Mouse (Mus musculus) 3134 (cell line): ENCODE measurements around the gene Rexo4.
A peak's percentile ranks its signal among the peaks of the same experiment; 100 is the strongest.

ENCODE experiments used
- DNase-seq: peaks from one replicate; pipeline ENCODE4 v3.0.0-alpha.2; 2011; ENCODE audit warnings: low spot score; ENCODE audit not compliant: insufficient read length; ENCODE audit errors: extremely low read depth

Gene Rexo4

GRCm38 (mm10) chr2:26963923-26964723, at the start of gene Rexo4:
TSS of gene Rexo4 (minus strand) at chr2:26964386.
- DNase-seq: peak; percentile 91

GRCm38 (mm10) chr2:27009714-27010244, 45.6 kb upstream of the Rexo4 start, which contains the start of gene Cacfd1:
TSS of gene Cacfd1 (plus strand) at chr2:27009926.
- peak; percentile 93 for DNase-seq

DNA sequence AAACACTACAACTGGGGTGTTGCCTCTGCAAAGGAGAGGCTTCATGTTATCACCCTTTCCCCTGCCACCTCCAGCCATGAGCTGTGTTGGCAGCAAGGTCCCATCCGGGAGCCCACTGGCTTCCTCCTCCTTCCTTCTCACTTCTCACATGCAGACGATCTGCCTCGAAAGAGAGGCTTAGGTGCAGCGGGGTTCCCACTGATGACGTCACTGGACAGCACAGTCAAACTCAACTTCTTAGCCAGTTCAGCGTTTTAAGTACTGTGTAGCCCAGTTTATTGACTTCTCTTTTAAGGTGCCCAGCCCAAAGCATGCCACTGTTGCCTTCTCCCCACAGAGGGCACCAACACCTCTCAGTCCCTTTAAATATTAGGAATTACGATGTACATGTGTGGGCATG, 43.5 kb upstream of the Rexo4 start:
- no peak for DNase-seq

GRCm38 (mm10) chr2:27006255-27006654, 42.1 kb upstream of the Rexo4 start:
- DNase-seq: no peak

- no peak for DNase-seq
Measured at GRCm38 (mm10) chr2:26997993-26998392, 33.8 kb upstream of the Rexo4 start.

DNA sequence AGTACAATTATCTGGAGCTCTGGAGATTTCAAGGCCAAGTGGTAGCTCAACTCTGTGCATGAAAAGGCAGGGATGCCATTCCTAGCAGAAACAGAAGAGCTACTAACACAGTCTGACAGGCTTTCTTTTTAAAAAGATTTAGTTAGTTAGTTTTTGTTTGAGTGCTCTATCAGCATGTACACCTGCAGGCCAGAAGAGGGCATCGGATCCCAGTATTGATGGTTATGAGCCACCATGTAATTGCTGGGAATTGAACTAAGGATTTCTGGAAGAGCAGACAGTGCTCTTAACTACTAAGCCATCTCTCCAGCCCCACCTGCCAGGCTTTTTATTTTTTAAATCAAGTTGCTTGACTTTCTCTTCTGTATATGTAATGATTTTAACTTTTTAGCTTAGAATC, 33.3 kb upstream of the Rexo4 start:
- no peak for DNase-seq

DNA sequence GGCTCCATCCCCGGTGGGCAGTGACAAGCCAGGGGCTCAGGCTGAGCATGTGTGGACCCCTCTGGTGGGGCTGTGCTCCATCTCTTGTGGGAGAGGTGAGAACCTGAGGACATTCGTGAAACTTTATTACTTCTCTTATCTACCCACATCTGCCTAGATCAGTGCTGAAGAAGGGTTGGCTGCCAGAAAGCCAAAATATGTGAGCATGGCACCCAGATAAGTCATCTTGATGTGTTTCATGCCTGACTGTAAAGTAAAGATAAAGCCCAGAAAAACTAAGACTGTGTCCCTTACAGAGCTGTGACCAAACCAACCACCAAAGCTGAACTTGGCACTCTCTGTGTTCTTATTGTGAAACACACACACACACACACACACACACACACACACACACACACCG, 29.8 kb upstream of the Rexo4 start:
- DNase-seq: no peak

GRCm38 (mm10) chr2:26984640-26985039, 20.5 kb upstream of the Rexo4 start:
- no peak for DNase-seq

GRCm38 (mm10) chr2:26984179-26984578, 20.0 kb upstream of the Rexo4 start:
- DNase-seq: no peak

DNA sequence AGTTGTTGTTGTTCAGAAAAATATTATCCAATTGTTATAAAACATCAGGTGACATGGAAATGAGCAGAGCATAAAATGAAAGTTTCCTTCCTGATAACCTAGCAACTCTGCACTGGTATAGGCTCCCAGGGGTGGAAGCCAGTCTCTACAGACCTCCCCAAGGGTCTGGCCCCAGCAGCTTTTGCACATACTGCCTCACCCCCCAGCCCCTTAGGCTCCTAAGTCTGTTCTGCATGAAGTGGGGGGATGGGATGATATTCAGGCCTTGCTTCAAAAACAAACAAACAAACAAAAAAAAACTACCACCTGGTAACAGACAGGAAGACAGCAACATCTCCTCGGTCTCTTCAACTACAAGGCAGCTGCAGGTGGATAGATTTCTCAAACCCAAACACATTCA, 16.2 kb upstream of the Rexo4 start:
- no peak for DNase-seq

DNA sequence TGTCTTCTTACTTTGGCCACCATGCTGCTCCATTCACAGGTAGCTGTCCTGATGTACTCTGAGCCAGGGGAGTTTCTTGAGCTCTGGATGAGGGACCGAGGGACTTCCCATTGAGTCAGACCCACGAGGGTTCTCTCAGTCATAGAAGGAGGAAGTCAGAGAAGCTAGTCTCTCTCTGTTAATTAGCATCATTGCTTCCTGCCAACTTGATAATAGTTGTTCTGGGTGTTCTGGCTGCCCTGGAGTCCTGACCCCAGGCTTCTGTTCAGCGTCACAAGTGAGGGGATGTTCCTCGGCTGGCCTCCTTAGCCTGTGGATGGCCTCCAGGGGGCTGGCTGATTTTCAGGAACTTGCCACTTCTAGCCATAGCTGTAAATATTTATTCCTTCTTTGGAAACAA, 9.8 kb upstream of the Rexo4 start:
- DNase-seq: no peak

DNA sequence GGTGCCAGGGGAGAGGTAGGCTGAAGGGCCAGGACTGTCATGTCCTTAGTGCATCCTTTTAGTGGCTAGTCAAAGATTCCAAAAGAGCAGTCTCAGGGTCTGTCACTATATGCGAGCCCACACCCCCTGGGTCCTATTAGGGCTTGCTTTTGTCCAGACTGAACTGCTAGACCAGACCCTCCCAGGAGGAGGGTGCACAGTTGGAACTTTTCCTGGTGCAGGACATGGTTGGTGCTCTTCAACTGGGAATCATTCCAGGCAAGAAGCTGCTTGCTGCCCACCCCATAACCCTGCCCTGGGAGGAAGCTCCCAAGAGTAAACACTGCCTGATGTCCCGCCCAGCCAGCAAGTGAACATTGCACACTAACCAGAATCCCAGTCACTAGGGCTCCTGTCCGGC, 8.9 kb upstream of the Rexo4 start, which contains the start of gene Adamts13:
TSS of gene Adamts13 (plus strand) at position 301 of the 400 bp plus-strand sequence.
- DNase-seq: no peak

DNA sequence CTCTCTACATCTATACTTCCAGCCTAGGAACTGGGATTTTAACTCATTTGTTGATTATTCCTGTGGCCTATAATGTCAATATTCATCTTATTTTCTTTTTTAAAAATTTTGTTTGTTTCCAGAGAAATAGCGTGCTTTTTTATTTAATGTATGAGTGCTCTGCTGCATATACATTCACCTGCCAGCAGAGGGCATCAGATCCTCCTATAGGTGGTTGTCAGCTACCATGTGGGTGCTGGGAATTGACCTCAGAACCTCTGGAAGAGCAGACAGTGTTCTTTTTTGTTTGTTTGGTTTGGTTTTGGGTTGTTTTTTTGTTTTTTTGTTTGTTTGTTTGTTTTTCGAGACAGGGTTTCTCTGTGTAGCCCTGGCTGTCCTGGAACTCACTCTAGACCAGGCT, 3.1 kb upstream of the Rexo4 start:
- no peak for DNase-seq

GRCm38 (mm10) chr2:26964724-26965370, 661 bp upstream of the Rexo4 start:
- DNase-seq: no peak

DNA sequence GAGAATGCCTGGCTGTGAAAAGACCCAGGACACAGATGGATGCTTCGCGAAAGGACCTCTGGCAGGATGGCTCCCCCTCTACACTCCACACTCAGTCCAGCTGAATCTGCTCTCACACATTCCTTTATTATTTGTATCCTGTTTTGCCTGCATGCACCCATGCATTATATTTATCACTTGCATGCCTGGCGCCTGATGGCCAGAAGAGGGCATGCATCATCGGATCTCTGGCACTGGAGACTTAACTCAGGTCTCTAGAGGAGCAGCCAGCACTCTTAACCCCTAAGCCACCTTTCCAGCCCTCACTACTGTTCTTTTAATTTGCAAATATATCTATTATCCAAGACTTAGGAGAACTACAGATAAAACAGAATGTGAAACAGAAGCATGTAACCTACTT, 3.4 kb downstream of the Rexo4 start:
- no peak for DNase-seq

DNA sequence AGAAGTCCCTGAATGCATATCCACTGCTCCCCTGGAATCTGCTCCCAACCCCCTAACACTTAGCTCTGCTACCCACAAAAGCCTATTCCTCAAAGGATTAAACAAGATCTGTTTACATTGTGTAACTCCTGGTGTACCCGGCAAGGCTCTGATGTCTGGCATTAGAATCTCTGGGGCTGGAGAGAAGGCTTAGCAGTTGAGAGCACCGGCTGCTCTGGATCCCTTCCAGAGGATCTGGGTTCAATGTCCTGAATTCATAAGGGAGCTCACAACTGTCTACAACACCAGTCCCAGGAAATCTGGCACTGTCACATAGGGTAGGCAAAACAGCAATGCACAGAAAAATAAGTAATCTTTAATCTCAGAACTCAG, 6.7 kb downstream of the Rexo4 start:
- DNase-seq: no peak

DNA sequence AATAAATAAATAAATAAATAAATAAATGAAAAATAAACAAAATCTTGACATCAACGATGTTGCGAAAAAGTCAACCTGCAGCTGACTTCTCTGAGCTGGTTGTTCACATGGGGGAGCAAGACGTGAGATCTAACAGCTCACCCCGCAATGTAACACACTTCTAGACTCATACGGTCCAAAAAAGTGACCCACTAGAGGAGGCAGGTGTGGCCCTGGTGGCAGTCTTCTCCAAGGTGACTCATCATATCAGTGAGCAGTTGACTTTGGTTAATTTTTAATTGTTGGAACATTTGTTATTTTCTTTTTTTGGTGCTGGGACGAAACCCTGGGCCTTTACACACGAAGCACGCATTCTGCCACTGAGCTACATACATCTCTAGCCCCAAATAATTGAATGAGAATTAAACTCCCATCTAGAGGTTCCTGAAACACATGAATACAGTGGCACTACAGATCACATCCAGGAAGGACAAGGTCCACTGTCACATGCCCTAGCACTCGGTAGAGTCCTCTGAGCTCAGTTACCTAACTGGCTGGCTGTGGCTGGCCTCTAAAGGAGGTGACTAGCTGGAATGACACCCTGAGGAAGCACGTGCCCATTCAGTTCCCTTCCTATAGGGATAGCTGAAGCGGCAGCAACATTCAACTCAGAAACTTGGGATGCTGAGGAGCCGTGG, 7.2 kb downstream of the Rexo4 start:
- DNase-seq: no peak

GRCm38 (mm10) chr2:26954735-26955395, 9.3 kb downstream of the Rexo4 start:
- DNase-seq: no peak

GRCm38 (mm10) chr2:26952866-26953265, 11.3 kb downstream of the Rexo4 start:
- no peak for DNase-seq

- DNase-seq: no peak
Measured at GRCm38 (mm10) chr2:26952193-26952592, 12.0 kb downstream of the Rexo4 start.

- no peak for DNase-seq
Measured at GRCm38 (mm10) chr2:26951346-26951905, 12.8 kb downstream of the Rexo4 start.
